Mouse (Mus musculus) neural tube, embryonic 15.5 days (tissue): ENCODE measurements around the gene Jag1. TPM values are rescaled to one million over a fixed set of nuclear protein-coding genes. Genes with fewer than 3 reads are reported as not detected.

Source experiments
- ATAC-seq: fragments of 200-750 bp; cut with Nextera tagmentation; 2 replicates; pipeline ENCODE4 v1.8.0; 2017; ENCODE audit warnings: mild to moderate bottlenecking, moderate TSS enrichment, moderate library complexity; ENCODE audit not compliant: low FRiP score
- H3K27ac ChIP-seq: fragments of 300-500 bp; sonication (generic); replicated peaks from 2 replicates; pipeline ENCODE4 v1.5.1; 2015; ENCODE audit warnings: mild to moderate bottlenecking, inconsistent platforms
- H3K27me3 ChIP-seq: fragments of 300-500 bp; sonication (generic); replicated peaks from 2 replicates; pipeline ENCODE4 v1.6.1; 2015; ENCODE audit warnings: inconsistent platforms
- H3K36me3 ChIP-seq: fragments of 300-500 bp; sonication (generic); 2 replicates; pipeline ENCODE4 v1.6.1; 2015; ENCODE audit warnings: inconsistent platforms
- H3K4me1 ChIP-seq: fragments of 300-500 bp; sonication (generic); 2 replicates; pipeline ENCODE4 v1.6.1; 2015; ENCODE audit warnings: inconsistent platforms
- H3K4me2 ChIP-seq: fragments of 300-500 bp; sonication (generic); 2 replicates; pipeline ENCODE4 v1.6.1; 2015; ENCODE audit warnings: inconsistent platforms, mild to moderate bottlenecking, moderate library complexity
- H3K4me3 ChIP-seq: fragments of 300-500 bp; sonication (generic); replicated peaks from 2 replicates; pipeline ENCODE4 v1.5.1; 2015; ENCODE audit warnings: mild to moderate bottlenecking, inconsistent platforms
- H3K9ac ChIP-seq: fragments of 300-500 bp; sonication (generic); replicated peaks from 2 replicates; pipeline ENCODE4 v1.6.1; 2015; ENCODE audit warnings: mild to moderate bottlenecking, inconsistent platforms
- H3K9me3 ChIP-seq: fragments of 300-500 bp; sonication (generic); replicated peaks from 2 replicates; pipeline ENCODE4 v1.6.1; 2016; ENCODE audit warnings: inconsistent platforms
- WGBS: fragments of 180-500 bp; shearing (Covaris S2); methylation state at CpG from one replicate; pipeline ENCODE4 v1.1.7; 2015; ENCODE audit warnings: mixed read lengths; 5-methylcytosine and 5-hydroxymethylcytosine counted together
- polyA plus RNA-seq: library from polyadenylated mRNA; unstranded; fragments of >200 nt; fragmentation: Nextera tagmentation; extraction: Ambion mirVana; gene quantifications from 2 replicates; pipeline ENCODE4 v1.2.1, GENCODE M21; 2015

The Jag1 gene
- polyA plus RNA-seq, 1 experiment from 2014 or later, result 7.5 TPM

DNA sequence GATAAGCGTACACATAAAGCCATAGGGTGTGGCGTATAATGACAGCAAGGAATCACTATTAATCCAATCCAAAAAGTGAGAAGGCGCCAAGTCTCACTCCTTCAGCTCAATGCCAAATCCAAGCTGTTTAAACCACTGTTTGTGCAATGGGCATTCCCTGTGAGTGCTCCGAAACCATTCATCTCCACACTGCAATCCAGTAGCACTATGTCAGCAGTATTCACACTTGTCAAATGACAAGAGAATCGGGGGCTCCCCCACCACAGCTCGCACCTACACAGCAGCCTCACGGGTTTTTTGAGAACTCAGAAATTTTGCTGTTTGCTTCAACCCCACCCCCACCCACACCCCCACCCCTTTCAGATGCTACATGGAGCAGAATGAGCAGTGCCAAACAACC lies 35.4 kb downstream of the Jag1 start:
- H3K4me1 ChIP-seq, result peaks cover 10% of the 10 kb centered on the region
- ATAC-seq, result no peak
- 90% methylated on average over 7 of the region's 7 CpGs for WGBS

GRCm38 (mm10) chr2:137080468-137080867 lies 36.0 kb downstream of the Jag1 start:
- no peak overlapping the region for H3K4me3 ChIP-seq
- peaks cover 10% of the 10 kb centered on the region for H3K4me1 ChIP-seq
- H3K27ac ChIP-seq, result no peak overlapping the region
- no peaks in the 10 kb centered on the region for H3K27me3 ChIP-seq
- 0 out of 2 replicates have a peak, but pooled peaks cover 5% of the 10 kb centered on the region for H3K36me3 ChIP-seq
- ATAC-seq, result no peak
- no peak overlapping the region for H3K4me2 ChIP-seq
- no peak overlapping the region for H3K9ac ChIP-seq
- no peaks in the 10 kb centered on the region for H3K9me3 ChIP-seq
- 84% methylated on average over 6 of the region's 6 CpGs for WGBS

More for the DNA sequence above, 35.4 kb downstream of the Jag1 start:
- Histone ChIP-seq H3K4me2 (no peak overlapping the region), H3K27ac (no peak overlapping the region), H3K9me3 (no peaks in the 10 kb centered on the region), H3K4me3 (no peak overlapping the region), H3K9ac (no peak overlapping the region), H3K27me3 (no peaks in the 10 kb centered on the region), H3K36me3 (0 out of 2 replicates have a peak, but pooled peaks cover 5% of the 10 kb centered on the region)

DNA sequence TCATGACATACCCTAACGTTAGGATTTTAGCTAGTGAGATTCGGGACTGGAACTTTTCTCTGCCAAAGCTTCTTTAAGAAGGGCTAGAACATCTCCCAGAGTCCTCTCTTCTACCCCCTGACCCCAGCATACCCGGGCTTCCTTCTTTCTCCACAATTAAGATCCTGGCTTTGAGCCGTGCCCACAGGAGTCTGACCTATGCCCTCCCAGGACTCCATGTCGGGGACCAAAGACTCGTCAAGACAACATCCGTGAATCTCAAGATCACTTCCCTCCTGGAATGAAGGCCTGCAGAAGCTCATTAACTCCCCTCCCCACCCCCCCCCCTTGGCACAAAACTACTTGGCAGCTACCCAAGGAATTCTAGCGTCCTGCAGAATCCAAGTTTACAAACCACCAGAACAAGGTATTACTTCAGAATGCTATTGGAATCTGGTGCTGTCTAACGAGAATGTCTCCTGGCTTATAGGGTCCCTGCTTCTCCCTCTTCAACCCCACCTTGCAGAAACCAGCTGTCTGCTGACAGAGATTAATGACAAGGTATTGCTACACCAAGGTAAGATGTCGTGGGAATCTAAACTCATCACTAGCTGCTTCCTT lies 36.6 kb downstream of the Jag1 start:
- H3K4me1 ChIP-seq, result peaks cover 10% of the 10 kb centered on the region
- no peak overlapping the region for H3K9ac ChIP-seq
- no peak overlapping the region for H3K4me2 ChIP-seq
- no peaks in the 10 kb centered on the region for H3K9me3 ChIP-seq
- ATAC-seq, result no peak
- H3K4me3 ChIP-seq, result no peak overlapping the region
- 0 out of 2 replicates have a peak, but pooled peaks cover 2% of the 10 kb centered on the region for H3K36me3 ChIP-seq
- H3K27me3 ChIP-seq, result no peaks in the 10 kb centered on the region
- H3K27ac ChIP-seq, result no peak overlapping the region
- WGBS, result 32% methylated on average over 10 of the region's 10 CpGs

DNA sequence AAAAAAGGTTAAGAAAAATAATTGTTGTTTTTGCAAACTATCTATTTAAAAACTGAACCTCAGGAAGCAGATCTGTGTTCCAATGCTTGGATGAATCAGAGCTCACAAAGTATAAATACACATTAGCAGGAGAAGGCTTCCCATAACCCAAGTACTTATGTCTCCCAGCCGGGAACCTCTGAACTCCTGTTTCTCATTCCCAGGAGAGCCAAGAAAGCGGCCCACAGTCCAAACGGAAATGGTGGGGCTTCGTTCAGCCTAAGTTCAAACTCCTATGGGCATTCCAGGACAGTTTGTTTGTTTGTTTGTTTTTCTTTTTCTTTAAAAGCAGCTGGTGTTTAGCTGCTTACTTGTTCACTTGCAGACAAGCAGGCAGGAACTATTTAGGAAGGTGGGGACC lies 37.7 kb downstream of the Jag1 start:
- Histone ChIP-seq H3K36me3 (no peaks in the 10 kb centered on the region), H3K9me3 (no peaks in the 10 kb centered on the region), H3K27me3 (no peaks in the 10 kb centered on the region), H3K4me2 (no peak overlapping the region), H3K4me3 (no peak overlapping the region), H3K4me1 (peaks cover 17% of the 10 kb centered on the region), H3K9ac (no peak overlapping the region), H3K27ac (no peak overlapping the region)
- WGBS, result 77% methylated on average over 4 of the region's 4 CpGs
- no peak for ATAC-seq

- no peaks in the 10 kb centered on the region for H3K9me3 ChIP-seq
- no peak overlapping the region for H3K9ac ChIP-seq
- H3K4me3 ChIP-seq, result no peak overlapping the region
- ATAC-seq, result 0 out of 2 replicates have a peak, but pooled peaks have one; percentile 4
- WGBS, result 16% methylated on average over 2 of the region's 2 CpGs
- no peak overlapping the region for H3K4me2 ChIP-seq
- no peaks in the 10 kb centered on the region for H3K27me3 ChIP-seq
- H3K4me1 ChIP-seq, result peaks cover 12% of the 10 kb centered on the region
- no peaks in the 10 kb centered on the region for H3K36me3 ChIP-seq
- H3K27ac ChIP-seq, result no peak overlapping the region
Measured at GRCm38 (mm10) chr2:137074313-137074620, 42.2 kb downstream of the Jag1 start.

- H3K9ac ChIP-seq, result no peak overlapping the region
- WGBS, result 19% methylated on average over 16 of the region's 16 CpGs
- H3K36me3 ChIP-seq, result no peaks in the 10 kb centered on the region
- H3K27ac ChIP-seq, result no peak overlapping the region
- H3K9me3 ChIP-seq, result no peaks in the 10 kb centered on the region
- ATAC-seq, result peak; percentile 41; the same call in 1 of the 2 replicates
- no peaks in the 10 kb centered on the region for H3K27me3 ChIP-seq
- H3K4me3 ChIP-seq, result no peak overlapping the region
- no peak overlapping the region for H3K4me2 ChIP-seq
- H3K4me1 ChIP-seq, result peaks cover 12% of the 10 kb centered on the region
Measured at GRCm38 (mm10) chr2:137073473-137074312, 42.8 kb downstream of the Jag1 start.

DNA sequence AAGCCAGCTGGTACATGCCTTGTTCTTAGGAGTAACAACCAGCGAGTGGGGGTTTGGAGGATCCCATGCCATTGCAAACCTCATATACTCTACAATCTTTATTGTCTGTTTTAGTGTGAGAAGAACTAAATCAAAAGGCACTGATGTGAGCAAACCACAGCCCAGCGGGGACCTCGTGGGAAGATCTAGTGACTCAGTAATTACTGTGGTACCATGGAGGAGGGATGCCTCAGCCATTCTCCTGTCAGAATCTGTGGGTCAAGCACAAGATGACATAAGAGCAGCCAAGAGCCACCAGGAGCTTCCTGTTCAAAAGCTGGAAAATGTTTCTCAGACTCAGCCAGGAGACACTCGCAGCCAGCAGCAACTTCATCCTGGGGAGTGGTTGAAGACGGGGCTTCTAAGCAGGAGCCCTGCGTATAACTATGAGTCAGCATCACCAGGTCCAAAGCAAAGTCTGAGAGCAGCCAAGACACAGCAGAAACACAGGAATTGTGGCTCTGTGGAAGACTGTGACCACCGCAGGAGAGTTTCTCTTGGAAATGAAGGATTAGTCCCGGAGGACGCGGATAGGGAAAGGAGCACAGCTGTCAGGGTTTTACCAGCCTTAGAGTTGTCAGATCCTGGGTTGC lies 48.8 kb downstream of the Jag1 start:
- Histone ChIP-seq H3K9ac (no peak overlapping the region), H3K4me3 (no peak overlapping the region), H3K27me3 (no peaks in the 10 kb centered on the region), H3K9me3 (no peaks in the 10 kb centered on the region), H3K36me3 (no peaks in the 10 kb centered on the region), H3K27ac (0 out of 2 replicates have a peak overlapping the region, but pooled peaks have one; percentile 18), H3K4me2 (no peak overlapping the region), H3K4me1 (no peaks in the 10 kb centered on the region)
- 72% methylated on average over 10 of the region's 10 CpGs for WGBS
- no peak; the same call in 1 of the 2 replicates for ATAC-seq

DNA sequence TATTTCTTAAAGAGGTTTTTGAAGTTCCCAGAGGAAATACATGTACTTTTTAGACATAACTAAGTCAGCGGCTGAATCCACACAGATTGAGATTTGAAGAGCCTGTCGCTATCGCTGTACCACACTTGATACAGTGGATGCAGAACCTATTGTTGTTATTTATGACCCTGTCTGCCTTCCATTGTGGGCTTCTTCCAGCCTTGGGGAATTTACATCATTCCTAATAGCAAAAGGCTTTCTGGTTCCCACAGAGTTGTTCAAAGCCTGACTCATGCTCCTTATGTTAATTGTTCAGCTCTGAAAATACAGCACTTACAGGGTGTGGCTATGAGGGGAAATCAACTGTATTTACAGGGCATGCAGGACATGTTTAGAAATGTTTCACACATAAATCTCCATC lies 51.9 kb downstream of the Jag1 start:
- Histone ChIP-seq H3K27me3 (no peaks in the 10 kb centered on the region), H3K27ac (no peak overlapping the region), H3K9me3 (no peaks in the 10 kb centered on the region), H3K4me2 (no peak overlapping the region), H3K9ac (no peak overlapping the region), H3K4me3 (no peak overlapping the region), H3K4me1 (no peaks in the 10 kb centered on the region), H3K36me3 (no peaks in the 10 kb centered on the region)
- 14% methylated on average over 3 of the region's 3 CpGs for WGBS
- ATAC-seq, result no peak

DNA sequence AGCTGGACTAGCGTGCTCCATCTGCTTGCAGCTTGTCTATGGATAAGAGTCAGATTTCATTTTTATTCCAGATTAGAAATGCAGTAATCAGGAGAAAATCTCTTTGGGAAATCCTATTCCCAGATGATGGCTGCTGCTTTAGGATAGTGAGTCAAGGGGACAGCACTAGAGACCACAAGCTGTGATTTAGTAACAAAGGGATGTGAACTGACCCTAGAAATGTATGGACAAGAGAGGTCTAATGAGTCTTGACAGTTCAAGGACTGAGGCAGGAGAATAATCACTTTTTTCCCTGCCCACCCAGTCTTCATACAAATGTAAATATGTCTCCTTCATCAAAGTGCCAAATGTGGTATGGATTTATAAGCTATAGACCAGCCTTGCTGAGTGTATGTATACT lies 52.6 kb downstream of the Jag1 start:
- no peaks in the 10 kb centered on the region for H3K4me1 ChIP-seq
- no peak overlapping the region for H3K4me3 ChIP-seq
- H3K9me3 ChIP-seq, result no peaks in the 10 kb centered on the region
- no peak overlapping the region for H3K9ac ChIP-seq
- H3K36me3 ChIP-seq, result no peaks in the 10 kb centered on the region
- H3K27ac ChIP-seq, result no peak overlapping the region
- no peak for ATAC-seq
- 72% methylated on average over 1 of the region's 1 CpGs for WGBS
- no peaks in the 10 kb centered on the region for H3K27me3 ChIP-seq
- H3K4me2 ChIP-seq, result no peak overlapping the region

DNA sequence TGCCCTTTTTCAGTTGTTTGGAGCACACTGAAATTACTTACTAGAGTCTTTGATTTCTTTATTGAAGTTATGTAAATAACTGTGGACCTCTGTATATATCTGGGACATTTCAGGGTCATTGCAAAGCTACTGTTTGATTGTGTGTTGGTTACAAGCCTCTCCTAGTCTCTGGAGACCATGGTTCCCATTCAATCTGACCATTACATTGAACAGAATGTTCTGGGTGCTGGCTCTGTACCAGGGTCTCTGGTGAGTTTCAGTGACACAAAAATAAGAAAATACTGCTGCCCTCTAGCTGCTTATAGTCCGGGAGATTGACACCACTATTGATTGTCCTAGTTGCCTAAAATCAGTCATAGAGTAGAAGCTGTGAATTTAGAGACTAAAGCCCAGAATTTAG lies 66.5 kb downstream of the Jag1 start:
- Histone ChIP-seq H3K27ac (no peak overlapping the region), H3K9ac (no peak overlapping the region), H3K4me2 (no peak overlapping the region), H3K36me3 (no peaks in the 10 kb centered on the region; the same call in 1 of the 2 replicates), H3K4me1 (no peaks in the 10 kb centered on the region), H3K4me3 (no peak overlapping the region), H3K27me3 (no peaks in the 10 kb centered on the region), H3K9me3 (no peaks in the 10 kb centered on the region)
- WGBS, result 87% methylated on average over 1 of the region's 1 CpGs
- ATAC-seq, result no peak

GRCm38 (mm10) chr2:137049367-137049766 lies 67.1 kb downstream of the Jag1 start:
- Histone ChIP-seq H3K36me3 (no peaks in the 10 kb centered on the region; the same call in 1 of the 2 replicates), H3K4me1 (no peaks in the 10 kb centered on the region), H3K4me3 (no peak overlapping the region), H3K4me2 (no peak overlapping the region), H3K27me3 (no peaks in the 10 kb centered on the region), H3K9ac (no peak overlapping the region), H3K9me3 (no peaks in the 10 kb centered on the region), H3K27ac (no peak overlapping the region)
- no peak for ATAC-seq
- 87% methylated on average over 2 of the region's 2 CpGs for WGBS

GRCm38 (mm10) chr2:137044122-137044521 lies 72.3 kb downstream of the Jag1 start:
- H3K4me1 ChIP-seq, result no peaks in the 10 kb centered on the region
- H3K27me3 ChIP-seq, result no peaks in the 10 kb centered on the region
- no peak for ATAC-seq
- 94% methylated on average over 2 of the region's 2 CpGs for WGBS
- H3K27ac ChIP-seq, result no peak overlapping the region
- no peak overlapping the region for H3K9ac ChIP-seq
- H3K36me3 ChIP-seq, result no peaks in the 10 kb centered on the region; the same call in 1 of the 2 replicates
- no peaks in the 10 kb centered on the region for H3K9me3 ChIP-seq
- H3K4me3 ChIP-seq, result no peak overlapping the region
- no peak overlapping the region for H3K4me2 ChIP-seq
